Mouse (Mus musculus): Measurements from ENCODE around the gene Ccdc96. TPM values are rescaled to one million over a fixed set of nuclear protein-coding genes. Genes with fewer than 3 reads are reported as not detected.

Ccdc96 gene
- total RNA-seq, 2 experiments from 2014 or later, result 0.08 to 0.11 TPM

GRCm38 (mm10) chr5:36526921-36527320, 42.5 kb downstream of the Ccdc96 start:
- no peak for DNase-seq

GRCm38 (mm10) chr5:36529698-36530097, 45.3 kb downstream of the Ccdc96 start:
- no peak for DNase-seq

- DNase-seq, result peak; percentile 95
Measured at GRCm38 (mm10) chr5:36530129-36530751, 45.9 kb downstream of the Ccdc96 start.

GRCm38 (mm10) chr5:36534455-36535030, 50.2 kb downstream of the Ccdc96 start:
- DNase-seq, result no peak

- DNase-seq, result no peak
Measured at GRCm38 (mm10) chr5:36535438-36536176, 51.2 kb downstream of the Ccdc96 start.

GRCm38 (mm10) chr5:36536424-36536823, 52.0 kb downstream of the Ccdc96 start:
- DNase-seq, result no peak

Other genes with a start within 250 kb of the Ccdc96 start
- gene Sorcs2, start 86.4 kb upstream of the Ccdc96 start, total RNA-seq (2021), result 1 to 10 TPM; 2.2 to 4.3 TPM
- gene Grpel1, start 19.6 kb upstream of the Ccdc96 start, total RNA-seq (2021), result 10 to 100 TPM; 31.7 to 33.2 TPM
- gene Tada2b, start 303 bp upstream of the Ccdc96 start, total RNA-seq (2021), result 10 to 100 TPM; 10.5 to 11.6 TPM
- 10 to 100 TPM; 12.6 to 13.5 TPM for gene Tbc1d14, start 108.7 kb downstream of the Ccdc96 start, total RNA-seq (2021)
- 10 to 100 TPM; 67.6 to 73.7 TPM for gene D5Ertd579e, start 211.4 kb downstream of the Ccdc96 start, total RNA-seq (2021)